Mouse (Mus musculus) liver, embryonic 11.5 days (tissue): Measurements from ENCODE around the gene Ufd1. TPM values are rescaled to one million over a fixed set of nuclear protein-coding genes. Genes with fewer than 3 reads are reported as not detected.
A peak's percentile ranks its signal among the peaks of the same experiment; 100 is the strongest.

Experiments
- ATAC-seq: fragments of 200-750 bp; cut with Nextera tagmentation; replicated peaks from 2 replicates; pipeline ENCODE4 v1.8.0; 2017; ENCODE audit warnings: moderate number of reproducible peaks, mild to moderate bottlenecking, moderate TSS enrichment, moderate library complexity; ENCODE audit not compliant: low FRiP score
- DNase-seq: peaks from one replicate; pipeline ENCODE4 v3.0.0-alpha.2; 2017; ENCODE audit warnings: low spot score
- H3K27ac ChIP-seq: fragments of 300-500 bp; sonication (generic); 2 replicates; pipeline ENCODE4 v1.5.1; 2014; ENCODE audit warnings: mild to moderate bottlenecking, low read depth, low read length, control low read depth
- H3K27me3 ChIP-seq: fragments of 300-500 bp; sonication (generic); replicated peaks from 2 replicates; pipeline ENCODE4 v1.6.1; 2014; ENCODE audit warnings: low read length, mixed read lengths; ENCODE audit not compliant: control insufficient read depth, insufficient read depth
- H3K36me3 ChIP-seq: fragments of 300-500 bp; sonication (generic); 2 replicates; pipeline ENCODE4 v1.6.1; 2014; ENCODE audit warnings: mild to moderate bottlenecking, low read length, moderate library complexity, mixed read lengths; ENCODE audit not compliant: control insufficient read depth, insufficient read depth
- H3K4me1 ChIP-seq: fragments of 300-500 bp; sonication (generic); replicated peaks from 2 replicates; pipeline ENCODE4 v1.6.1; 2014; ENCODE audit warnings: low read length, mixed read lengths; ENCODE audit not compliant: control insufficient read depth, insufficient read depth
- H3K4me2 ChIP-seq: fragments of 300-500 bp; sonication (generic); 2 replicates; pipeline ENCODE4 v1.6.1; 2014; ENCODE audit warnings: mild to moderate bottlenecking, control low read depth, moderate library complexity
- H3K4me3 ChIP-seq: fragments of 300-500 bp; sonication (generic); 2 replicates; pipeline ENCODE4 v1.5.1; 2014; ENCODE audit warnings: low read depth, low read length, control low read depth
- H3K9ac ChIP-seq: fragments of 300-500 bp; sonication (generic); 2 replicates; pipeline ENCODE4 v1.6.1; 2014; ENCODE audit warnings: low read depth, low read length, control low read depth
- H3K9me3 ChIP-seq: fragments of 300-500 bp; sonication (generic); 2 replicates; pipeline ENCODE4 v1.6.1; 2016; ENCODE audit warnings: low read length, inconsistent platforms, mixed read lengths; ENCODE audit not compliant: control insufficient read depth
- WGBS: fragments of 180-500 bp; shearing (Covaris S2); extraction: QIAGEN DNeasy Blood & Tissue Kit; methylation state at CpG from one replicate; pipeline ENCODE4 v1.1.7; 2014; 5-methylcytosine and 5-hydroxymethylcytosine counted together
- polyA plus RNA-seq: library from polyadenylated mRNA; unstranded; fragments of >200 nt; fragmentation: Nextera tagmentation; extraction: Ambion mirVana; gene quantifications from 2 replicates; pipeline ENCODE4 v1.2.1, GENCODE M21; 2014

Gene Ufd1
- polyA plus RNA-seq, 1 experiment from 2014 or later = 71.1 TPM

GRCm38 (mm10) chr16:18777101-18778080 lies 34.2 kb upstream of the Ufd1 start:
- DNase-seq (no peak), ATAC-seq (0 out of 2 replicates have a peak, but pooled peaks have one; percentile 4)
- Histone ChIP-seq H3K4me1 (no peaks in the 10 kb centered on the region; the same call in 1 of the 2 replicates), H3K9ac (peak overlapping the region; percentile 46; the same call in 1 of the 2 replicates), H3K36me3 (peaks cover 8% of the 10 kb centered on the region), H3K4me2 (peak overlapping the region; percentile 57), H3K9me3 (no peaks in the 10 kb centered on the region), H3K27me3 (peaks cover 53% of the 10 kb centered on the region), H3K27ac (no peak overlapping the region), H3K4me3 (peak overlapping the region; percentile 49)
- WGBS = 3% methylated on average over 80 of the region's 80 CpGs

GRCm38 (mm10) chr16:18778461-18778860 lies 33.1 kb upstream of the Ufd1 start:
- peaks cover 53% of the 10 kb centered on the region for H3K27me3 ChIP-seq
- no peaks in the 10 kb centered on the region for H3K9me3 ChIP-seq
- H3K27ac ChIP-seq = no peak overlapping the region

GRCm38 (mm10) chr16:18781810-18782209 lies 29.8 kb upstream of the Ufd1 start:
- Histone ChIP-seq H3K27me3 (peaks cover 26% of the 10 kb centered on the region), H3K4me3 (no peak overlapping the region), H3K9me3 (no peaks in the 10 kb centered on the region), H3K9ac (no peak overlapping the region), H3K4me2 (no peak overlapping the region), H3K4me1 (peaks cover 14% of the 10 kb centered on the region), H3K27ac (no peak overlapping the region), H3K36me3 (peaks cover 20% of the 10 kb centered on the region)
- ATAC-seq (no peak), DNase-seq (no peak)
- WGBS = 94% methylated on average over 10 of the region's 10 CpGs

More at GRCm38 (mm10) chr16:18778461-18778860, 33.1 kb upstream of the Ufd1 start:
- Histone ChIP-seq H3K36me3 (peaks cover 12% of the 10 kb centered on the region), H3K9ac (0 out of 2 replicates have a peak overlapping the region, but pooled peaks have one; percentile 0), H3K4me2 (peak overlapping the region; percentile 12; the same call in 1 of the 2 replicates), H3K4me3 (peak overlapping the region; percentile 49), H3K4me1 (no peaks in the 10 kb centered on the region; the same call in 1 of the 2 replicates)
- no peak for DNase-seq
- 44% methylated on average over 2 of the region's 2 CpGs for WGBS
- ATAC-seq = no peak

GRCm38 (mm10) chr16:18785025-18785424 lies 26.6 kb upstream of the Ufd1 start:
- peak; percentile 77 for ATAC-seq
- Histone ChIP-seq H3K9ac (no peak overlapping the region), H3K9me3 (no peaks in the 10 kb centered on the region), H3K27ac (peak overlapping the region; percentile 21), H3K4me2 (peak overlapping the region; percentile 31; the same call in 1 of the 2 replicates), H3K4me1 (peaks cover 14% of the 10 kb centered on the region), H3K27me3 (no peaks in the 10 kb centered on the region), H3K36me3 (peaks cover 37% of the 10 kb centered on the region), H3K4me3 (no peak overlapping the region)
- no peak for DNase-seq
- 84% methylated on average over 7 of the region's 7 CpGs for WGBS

GRCm38 (mm10) chr16:18785485-18785884 lies 26.1 kb upstream of the Ufd1 start:
- ATAC-seq = peak; percentile 91
- no peak for DNase-seq
- no peaks in the 10 kb centered on the region for H3K27me3 ChIP-seq
- no peak overlapping the region for H3K9ac ChIP-seq
- peaks cover 14% of the 10 kb centered on the region for H3K4me1 ChIP-seq
- peak overlapping the region; percentile 21 for H3K27ac ChIP-seq
- peak overlapping the region; percentile 31; the same call in 1 of the 2 replicates for H3K4me2 ChIP-seq
- peaks cover 40% of the 10 kb centered on the region for H3K36me3 ChIP-seq
- no peak overlapping the region for H3K4me3 ChIP-seq
- no peaks in the 10 kb centered on the region for H3K9me3 ChIP-seq
- WGBS = 36% methylated on average over 1 of the region's 1 CpGs

GRCm38 (mm10) chr16:18786652-18787051 lies 24.9 kb upstream of the Ufd1 start:
- Histone ChIP-seq H3K27me3 (no peaks in the 10 kb centered on the region), H3K36me3 (peaks cover 43% of the 10 kb centered on the region)
- 97% methylated on average over 10 of the region's 10 CpGs for WGBS

GRCm38 (mm10) chr16:18788627-18789406 lies 22.8 kb upstream of the Ufd1 start:
- Histone ChIP-seq H3K36me3 (peaks cover 40% of the 10 kb centered on the region), H3K4me2 (no peak overlapping the region), H3K27me3 (no peaks in the 10 kb centered on the region), H3K4me3 (no peak overlapping the region), H3K4me1 (peaks cover 14% of the 10 kb centered on the region), H3K9me3 (no peaks in the 10 kb centered on the region), H3K9ac (no peak overlapping the region), H3K27ac (peak overlapping the region; percentile 28)
- WGBS = 67% methylated on average over 10 of the region's 10 CpGs
- ATAC-seq = no peak
- no peak for DNase-seq

More at GRCm38 (mm10) chr16:18786652-18787051, 24.9 kb upstream of the Ufd1 start:
- DNase-seq (no peak), ATAC-seq (no peak)
- Histone ChIP-seq H3K9me3 (no peaks in the 10 kb centered on the region), H3K4me1 (peaks cover 14% of the 10 kb centered on the region), H3K27ac (no peak overlapping the region), H3K9ac (no peak overlapping the region), H3K4me2 (no peak overlapping the region), H3K4me3 (no peak overlapping the region)

- Histone ChIP-seq H3K4me1 (no peaks in the 10 kb centered on the region), H3K9ac (no peak overlapping the region), H3K36me3 (peaks cover 49% of the 10 kb centered on the region), H3K27ac (no peak overlapping the region), H3K4me3 (no peak overlapping the region), H3K9me3 (no peaks in the 10 kb centered on the region), H3K4me2 (no peak overlapping the region), H3K27me3 (no peaks in the 10 kb centered on the region)
- 92% methylated on average over 11 of the region's 11 CpGs for WGBS
- ATAC-seq (no peak), DNase-seq (no peak)
These were observed 16.2 kb upstream of the Ufd1 start for GRCm38 (mm10) chr16:18795223-18795899.
